Mouse (Mus musculus) limb, embryonic 12.5 days (tissue): ENCODE results near the gene Plppr4. TPM values are rescaled to one million over a fixed set of nuclear protein-coding genes. Genes with fewer than 3 reads are reported as not detected.

Experiments used
- ATAC-seq: fragments of 200-750 bp; cut with Nextera tagmentation; 2 replicates; pipeline ENCODE4 v1.8.0; 2017; ENCODE audit warnings: low read depth, moderate TSS enrichment; ENCODE audit not compliant: insufficient number of reproducible peaks, insufficient read depth, low FRiP score, low TSS enrichment
- H3K27ac ChIP-seq: fragments of 300-500 bp; sonication (generic); 2 replicates; pipeline ENCODE4 v1.5.1; 2016; ENCODE audit warnings: mild to moderate bottlenecking, moderate library complexity
- H3K27me3 ChIP-seq: fragments of 300-500 bp; sonication (generic); 2 replicates; pipeline ENCODE4 v1.6.1; 2016; ENCODE audit warnings: mild to moderate bottlenecking, moderate library complexity
- H3K36me3 ChIP-seq: fragments of 300-500 bp; sonication (generic); 2 replicates; pipeline ENCODE4 v1.6.1; 2016; ENCODE audit warnings: mild to moderate bottlenecking, moderate library complexity
- H3K4me1 ChIP-seq: fragments of 300-500 bp; sonication (generic); replicated peaks from 2 replicates; pipeline ENCODE4 v1.6.1; 2016
- H3K4me2 ChIP-seq: fragments of 300-500 bp; sonication (generic); 2 replicates; pipeline ENCODE4 v1.6.1; 2016; ENCODE audit warnings: mild to moderate bottlenecking, moderate library complexity
- H3K4me3 ChIP-seq: fragments of 300-500 bp; sonication (generic); replicated peaks from 2 replicates; pipeline ENCODE4 v1.5.1; 2016; ENCODE audit warnings: mild to moderate bottlenecking
- H3K9ac ChIP-seq: fragments of 300-500 bp; sonication (generic); replicated peaks from 2 replicates; pipeline ENCODE4 v1.6.1; 2016; ENCODE audit warnings: mild to moderate bottlenecking, moderate library complexity
- H3K9me3 ChIP-seq: fragments of 300-500 bp; sonication (generic); 2 replicates; pipeline ENCODE4 v1.6.1; 2016; ENCODE audit warnings: mild to moderate bottlenecking, moderate library complexity
- WGBS: fragments of 180-500 bp; shearing (Covaris S2); methylation state at CpG from one replicate; pipeline ENCODE4 v1.1.7; 2016; 5-methylcytosine and 5-hydroxymethylcytosine counted together
- polyA plus RNA-seq: library from polyadenylated mRNA; unstranded; fragments of >200 nt; fragmentation: Nextera tagmentation; extraction: Ambion mirVana; gene quantifications from 2 replicates; pipeline ENCODE4 v1.2.1, GENCODE M21; 2016

Plppr4 gene
- 0.10 and 0.38 TPM in 2 replicates for polyA plus RNA-seq

- WGBS = 46% methylated on average over 5 of the region's 5 CpGs
- Histone ChIP-seq H3K27ac (no peak within 1 kb of the TSS), H3K9me3 (no peaks in the 10 kb centered on the region), H3K4me1 (peaks cover 9% of the 10 kb centered on the region), H3K27me3 (peaks cover 27% of the 10 kb centered on the region), H3K4me3 (peak within 1 kb of the TSS; percentile 49), H3K36me3 (no peaks in the 10 kb centered on the region), H3K9ac (peak within 1 kb of the TSS; percentile 58), H3K4me2 (peak within 1 kb of the TSS; percentile 87)
- ATAC-seq = 0 out of 2 replicates have a peak, but pooled peaks have one; percentile 15
Measured at GRCm38 (mm10) chr3:117360528-117360927, at the start of gene Plppr4. Plppr4 (minus strand) TSS chr3:117360876.

- Histone ChIP-seq H3K27me3 (no peaks in the 10 kb centered on the region), H3K4me2 (no peak overlapping the region), H3K36me3 (no peaks in the 10 kb centered on the region), H3K9me3 (no peaks in the 10 kb centered on the region), H3K4me3 (no peak overlapping the region), H3K27ac (no peak overlapping the region), H3K9ac (no peak overlapping the region), H3K4me1 (no peaks in the 10 kb centered on the region)
- WGBS = 90% methylated on average over 2 of the region's 2 CpGs
- ATAC-seq = no peak
Measured at GRCm38 (mm10) chr3:117405821-117406220, 45.1 kb upstream of the Plppr4 start.

GRCm38 (mm10) chr3:117403740-117404139 is 43.1 kb upstream of the Plppr4 start:
- Histone ChIP-seq H3K4me1 (no peaks in the 10 kb centered on the region), H3K9ac (no peak overlapping the region), H3K27me3 (no peaks in the 10 kb centered on the region), H3K27ac (no peak overlapping the region), H3K36me3 (no peaks in the 10 kb centered on the region), H3K4me2 (no peak overlapping the region), H3K4me3 (no peak overlapping the region), H3K9me3 (no peaks in the 10 kb centered on the region)
- no peak for ATAC-seq
- 88% methylated on average over 3 of the region's 3 CpGs for WGBS

- H3K4me3 ChIP-seq = no peak overlapping the region
- no peak overlapping the region for H3K9ac ChIP-seq
- no peak for ATAC-seq
- 97% methylated on average over 1 of the region's 1 CpGs for WGBS
- H3K36me3 ChIP-seq = no peaks in the 10 kb centered on the region
- H3K27me3 ChIP-seq = peaks cover 2% of the 10 kb centered on the region
- H3K4me1 ChIP-seq = no peaks in the 10 kb centered on the region
- H3K4me2 ChIP-seq = no peak overlapping the region
- H3K27ac ChIP-seq = no peak overlapping the region
- no peaks in the 10 kb centered on the region for H3K9me3 ChIP-seq
Measured at GRCm38 (mm10) chr3:117366041-117366440, 5.4 kb upstream of the Plppr4 start.

- 2% methylated on average over 46 of the region's 46 CpGs for WGBS
- Histone ChIP-seq H3K4me1 (peaks cover 9% of the 10 kb centered on the region), H3K4me2 (peak overlapping the region; percentile 87), H3K27me3 (peaks cover 27% of the 10 kb centered on the region), H3K9me3 (no peaks in the 10 kb centered on the region), H3K4me3 (peak overlapping the region; percentile 49), H3K9ac (peak overlapping the region; percentile 58), H3K36me3 (no peaks in the 10 kb centered on the region), H3K27ac (no peak overlapping the region)
- peak; percentile 49 for ATAC-seq
Measured at GRCm38 (mm10) chr3:117359686-117360521, 772 bp downstream of the Plppr4 start.

- H3K9me3 ChIP-seq = no peaks in the 10 kb centered on the region
- 0 out of 2 replicates have a peak, but pooled peaks have one; percentile 20 for ATAC-seq
- H3K4me1 ChIP-seq = peaks cover 9% of the 10 kb centered on the region
- no peaks in the 10 kb centered on the region for H3K36me3 ChIP-seq
- H3K4me3 ChIP-seq = no peak overlapping the region
- peak overlapping the region; percentile 87 for H3K4me2 ChIP-seq
- 84% methylated on average over 5 of the region's 5 CpGs for WGBS
- no peak overlapping the region for H3K9ac ChIP-seq
- H3K27ac ChIP-seq = no peak overlapping the region
- peaks cover 27% of the 10 kb centered on the region for H3K27me3 ChIP-seq
Measured at GRCm38 (mm10) chr3:117358981-117359628, 1.6 kb downstream of the Plppr4 start.

GRCm38 (mm10) chr3:117357367-117357766 is 3.3 kb downstream of the Plppr4 start:
- H3K9me3 ChIP-seq = no peaks in the 10 kb centered on the region
- peaks cover 9% of the 10 kb centered on the region for H3K4me1 ChIP-seq
- no peaks in the 10 kb centered on the region for H3K36me3 ChIP-seq
- no peak overlapping the region for H3K9ac ChIP-seq
- H3K4me3 ChIP-seq = no peak overlapping the region
- peaks cover 27% of the 10 kb centered on the region for H3K27me3 ChIP-seq
- H3K27ac ChIP-seq = no peak overlapping the region
- no peak for ATAC-seq
- H3K4me2 ChIP-seq = no peak overlapping the region
- 85% methylated on average over 3 of the region's 3 CpGs for WGBS

GRCm38 (mm10) chr3:117353940-117354339 is 6.7 kb downstream of the Plppr4 start:
- 82% methylated on average over 2 of the region's 2 CpGs for WGBS
- no peak overlapping the region for H3K9ac ChIP-seq
- no peak overlapping the region for H3K4me2 ChIP-seq
- H3K27ac ChIP-seq = no peak overlapping the region
- no peak for ATAC-seq
- no peaks in the 10 kb centered on the region for H3K4me1 ChIP-seq
- H3K36me3 ChIP-seq = no peaks in the 10 kb centered on the region
- H3K9me3 ChIP-seq = no peaks in the 10 kb centered on the region
- H3K4me3 ChIP-seq = no peak overlapping the region
- peaks cover 3% of the 10 kb centered on the region; the same call in 1 of the 2 replicates for H3K27me3 ChIP-seq

GRCm38 (mm10) chr3:117346351-117346750 is 14.3 kb downstream of the Plppr4 start:
- H3K4me1 ChIP-seq = no peaks in the 10 kb centered on the region
- H3K4me2 ChIP-seq = no peak overlapping the region
- 91% methylated on average over 1 of the region's 1 CpGs for WGBS
- no peaks in the 10 kb centered on the region for H3K27me3 ChIP-seq
- no peaks in the 10 kb centered on the region for H3K9me3 ChIP-seq
- H3K9ac ChIP-seq = no peak overlapping the region
- H3K4me3 ChIP-seq = no peak overlapping the region
- no peak overlapping the region for H3K27ac ChIP-seq
- no peak for ATAC-seq
- H3K36me3 ChIP-seq = no peaks in the 10 kb centered on the region

- Histone ChIP-seq H3K9me3 (no peaks in the 10 kb centered on the region), H3K4me3 (no peak overlapping the region), H3K4me1 (no peaks in the 10 kb centered on the region), H3K9ac (no peak overlapping the region), H3K36me3 (no peaks in the 10 kb centered on the region), H3K27ac (no peak overlapping the region), H3K27me3 (no peaks in the 10 kb centered on the region), H3K4me2 (no peak overlapping the region)
- ATAC-seq = no peak
- 88% methylated on average over 10 of the region's 10 CpGs for WGBS
Measured at GRCm38 (mm10) chr3:117331502-117331901, 29.2 kb downstream of the Plppr4 start.

GRCm38 (mm10) chr3:117329485-117329884 is 31.2 kb downstream of the Plppr4 start:
- no peak overlapping the region for H3K4me2 ChIP-seq
- ATAC-seq = no peak
- H3K4me1 ChIP-seq = no peaks in the 10 kb centered on the region
- no peaks in the 10 kb centered on the region for H3K9me3 ChIP-seq
- no peak overlapping the region for H3K9ac ChIP-seq
- H3K27me3 ChIP-seq = no peaks in the 10 kb centered on the region
- H3K36me3 ChIP-seq = no peaks in the 10 kb centered on the region
- WGBS = 68% methylated on average over 6 of the region's 6 CpGs
- no peak overlapping the region for H3K27ac ChIP-seq
- H3K4me3 ChIP-seq = no peak overlapping the region
